Mouse (Mus musculus) spleen, adult 2 months (tissue): ENCODE data around the gene Sidt1. TPM values are rescaled to one million over a fixed set of nuclear protein-coding genes. Genes with fewer than 3 reads are reported as not detected.
A peak's percentile ranks its signal among the peaks of the same experiment; 100 is the strongest.

ENCODE experiments used
- DNase-seq, 2 experiments: peaks; one replicate each; pipeline versions ENCODE4 v3.0.0 to v3.0.0-alpha.2; 2012 to 2021; ENCODE audit warnings: low spot score in 2 of 2, low read depth in 1 of 2
- H3K27ac ChIP-seq: fragments of 200-500 bp; 2 replicates; pipeline ENCODE4 v1.5.1; 2012; ENCODE audit warnings: low read length, inconsistent platforms; ENCODE audit not compliant: insufficient read depth
- H3K27me3 ChIP-seq: fragments of 200-500 bp; 2 replicates; pipeline ENCODE4 v1.6.1; 2012; ENCODE audit warnings: mild to moderate bottlenecking, moderate library complexity, low read length, inconsistent platforms; ENCODE audit not compliant: control insufficient read depth, insufficient read depth
- H3K36me3 ChIP-seq: fragments of 200-500 bp; 2 replicates; pipeline ENCODE4 v1.6.1; 2012; ENCODE audit warnings: mild to moderate bottlenecking, low read length, inconsistent platforms; ENCODE audit not compliant: control insufficient read depth, insufficient read depth
- H3K4me1 ChIP-seq: fragments of 200-500 bp; 2 replicates; pipeline ENCODE4 v1.6.1; 2011; ENCODE audit warnings: inconsistent platforms; ENCODE audit not compliant: control insufficient read depth, insufficient read depth, insufficient read length
- H3K4me3 ChIP-seq: fragments of 200-500 bp; 2 replicates; pipeline ENCODE4 v1.5.1; 2011; ENCODE audit warnings: mild to moderate bottlenecking, inconsistent platforms; ENCODE audit not compliant: insufficient read depth, insufficient read length; ENCODE audit errors: extremely low read depth
- CTCF ChIP-seq: fragments of 200-500 bp; IDR thresholded peaks from 2 replicates; pipeline ENCODE4 v1.5.1; 2011; ENCODE audit warnings: mild to moderate bottlenecking, inconsistent platforms; ENCODE audit not compliant: insufficient read depth, insufficient read length, insufficient replicate concordance; ENCODE audit errors: extremely low read depth
- POLR2A ChIP-seq: fragments of 200-500 bp; IDR thresholded peaks from 2 replicates; pipeline ENCODE4 v1.6.1; 2011; ENCODE audit warnings: low read depth, low read length, inconsistent platforms
- WGBS: fragments of 180-500 bp; shearing (Covaris S2); methylation state at CpG from one replicate; pipeline ENCODE4 v1.1.7; 2018; 5-methylcytosine and 5-hydroxymethylcytosine counted together
- polyA plus RNA-seq: library from polyadenylated mRNA; depleted of rRNA; stranded (reverse); fragments of >200 nt; gene quantifications from 2 replicates; pipeline ENCODE4 v1.2.3, GENCODE M21; 2012; rRNA removed

The Sidt1 gene
- 21.9 and 22.8 TPM in 2 replicates for polyA plus RNA-seq

GRCm38 (mm10) chr16:44332861-44333284 is at the start of gene Sidt1:
Gene Sidt1 (minus strand): TSS chr16:44333196.
- Histone ChIP-seq H3K27ac (peak within 1 kb of the TSS; percentile 86), H3K4me3 (peak within 1 kb of the TSS; percentile 76), H3K27me3 (0 out of 2 replicates have a peak, but pooled peaks cover 3% of the 10 kb centered on the region), H3K36me3 (no peaks in the 10 kb centered on the region), H3K4me1 (no peaks in the 10 kb centered on the region; the same call in 1 of the 2 replicates)
- WGBS: 1% methylated on average over 15 of the region's 15 CpGs
- peak; percentile 50 to 60 for DNase-seq
- no peak for TF ChIP-seq CTCF
- peak; percentile 51; the same call in 1 of the 2 replicates for TF ChIP-seq POLR2A

- no peak for DNase-seq
- H3K4me3 ChIP-seq: no peak overlapping the region
- H3K27ac ChIP-seq: no peak overlapping the region
- H3K4me1 ChIP-seq: no peaks in the 10 kb centered on the region
- no peak for TF ChIP-seq POLR2A
- TF ChIP-seq CTCF: no peak
- peaks cover 23% of the 10 kb centered on the region for H3K36me3 ChIP-seq
- H3K27me3 ChIP-seq: no peaks in the 10 kb centered on the region
- 91% methylated on average over 5 of the region's 5 CpGs for WGBS
These were observed 48.6 kb upstream of the Sidt1 start for GRCm38 (mm10) chr16:44381578-44381977.

- WGBS: 96% methylated on average over 4 of the region's 4 CpGs
- Histone ChIP-seq H3K4me1 (no peaks in the 10 kb centered on the region), H3K36me3 (peaks cover 16% of the 10 kb centered on the region), H3K27me3 (no peaks in the 10 kb centered on the region), H3K4me3 (no peak overlapping the region), H3K27ac (no peak overlapping the region)
- DNase-seq: no peak
- TF ChIP-seq CTCF: no peak
- no peak for TF ChIP-seq POLR2A
These were observed 47.0 kb upstream of the Sidt1 start for GRCm38 (mm10) chr16:44380006-44380405.

DNA sequence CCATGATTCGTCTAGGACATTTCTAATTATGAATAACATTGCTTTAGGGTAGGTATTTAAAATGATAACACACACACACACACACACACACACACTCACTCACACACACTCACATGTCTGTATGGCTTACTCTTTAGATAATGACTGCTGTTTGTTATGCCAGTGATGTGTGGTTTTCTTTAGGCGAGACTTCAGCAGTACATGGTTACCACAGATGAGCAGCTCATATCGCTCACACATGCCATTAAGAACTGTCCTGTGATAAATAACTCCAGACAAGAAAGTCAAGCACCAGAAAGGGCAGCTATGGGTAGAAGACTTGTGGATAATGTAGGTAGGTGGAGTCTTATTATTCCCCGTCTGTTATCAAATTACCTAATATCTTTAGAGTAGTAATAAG is 42.5 kb upstream of the Sidt1 start:
- Histone ChIP-seq H3K4me3 (no peak overlapping the region), H3K27ac (no peak overlapping the region), H3K27me3 (no peaks in the 10 kb centered on the region), H3K36me3 (peaks cover 20% of the 10 kb centered on the region), H3K4me1 (no peaks in the 10 kb centered on the region)
- 81% methylated on average over 4 of the region's 4 CpGs for WGBS
- TF ChIP-seq POLR2A (no peak), CTCF (no peak)
- no peak for DNase-seq

DNA sequence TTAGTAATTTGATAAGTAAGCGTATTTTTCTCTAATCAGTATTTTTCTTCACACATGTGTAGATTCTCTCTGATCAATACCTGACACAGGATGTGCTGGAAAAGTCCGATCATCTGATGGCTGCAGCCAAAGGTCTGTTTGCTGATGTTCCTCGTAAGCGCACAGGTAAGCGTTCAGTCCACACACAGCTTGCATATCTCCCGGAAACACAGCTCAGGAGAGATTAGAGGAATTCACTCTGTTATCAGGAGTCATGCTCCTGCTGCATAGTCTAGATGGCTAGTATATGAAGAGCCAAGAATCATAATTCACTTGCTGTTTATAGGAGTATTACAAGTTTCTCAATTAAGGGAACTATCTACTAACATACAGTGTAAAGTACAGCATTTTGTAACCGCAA is 32.5 kb upstream of the Sidt1 start:
- WGBS: 87% methylated on average over 7 of the region's 7 CpGs
- Histone ChIP-seq H3K4me1 (no peaks in the 10 kb centered on the region), H3K27ac (no peak overlapping the region), H3K4me3 (no peak overlapping the region), H3K36me3 (peaks cover 8% of the 10 kb centered on the region), H3K27me3 (no peaks in the 10 kb centered on the region)
- TF ChIP-seq CTCF (no peak), POLR2A (no peak)
- DNase-seq: no peak

- H3K27ac ChIP-seq: no peak overlapping the region
- peak in 1 of 2 experiments; percentile 22 for DNase-seq
- peak; percentile 45; the same call in 1 of the 2 replicates for TF ChIP-seq CTCF
- TF ChIP-seq POLR2A: no peak
- H3K4me3 ChIP-seq: no peak overlapping the region
- H3K27me3 ChIP-seq: no peaks in the 10 kb centered on the region
- WGBS: 80% methylated on average over 10 of the region's 10 CpGs
- peaks cover 6% of the 10 kb centered on the region for H3K36me3 ChIP-seq
- peaks cover 3% of the 10 kb centered on the region; the same call in 1 of the 2 replicates for H3K4me1 ChIP-seq
These were observed 29.2 kb upstream of the Sidt1 start for GRCm38 (mm10) chr16:44361921-44362890.
